In the genomic region with DNA sequence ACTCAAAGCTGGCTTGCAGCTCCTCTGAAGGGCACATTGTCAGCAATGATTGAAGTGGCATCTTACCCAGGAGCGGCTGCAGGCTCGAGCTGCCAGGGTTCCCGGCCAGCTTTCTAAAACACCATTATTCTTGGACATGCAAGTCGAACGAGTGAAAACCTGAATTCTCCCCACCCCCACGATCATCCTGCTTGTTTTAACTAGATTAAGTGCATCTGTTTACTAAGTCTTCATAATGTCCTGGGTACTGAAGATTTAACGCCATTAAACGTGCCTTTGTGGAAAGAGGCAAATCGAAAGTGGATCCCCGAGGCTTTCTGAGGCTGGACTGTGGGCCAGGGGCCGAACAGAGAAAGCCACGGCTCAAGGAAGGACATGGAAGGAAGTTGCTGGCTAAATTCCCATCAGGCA, we compare ENCODE assay signal across 10 mouse cellular contexts.
DNase-seq lines count a peak whose midpoint lies in the region; ATAC-seq and TF ChIP-seq lines count a peak whose summit lies in the region.
"Had no signal": no experiment of that assay in that cellular context is flagged by ENCODE, and none has a peak within 500 bp of the region (broad histone marks: within the 10 kb centered on the region; RNA-seq: fewer than 3 reads in every experiment).

No protein-coding gene starts in this region.

- H3K4me2 ChIP-seq in neural tube, embryonic 14.5 days (ENCODE audit: low read depth, low read length): peak overlapping the region; percentile 50
- H3K4me2 ChIP-seq: liver, embryonic 13.5 days had no signal

- intact Hi-C loops in gastrocnemius, postnatal 14 days (cut with DNase I; ENCODE audit: low total_unique reads): no loop called here
- intact Hi-C loops in heart, postnatal 36 days (cut with DNase I): loop anchor here (1.0 kb wide), 1 partner anchor 9 kb away; no protein-coding TSS in a partner anchor

- no peaks in the 10 kb centered on the region for H3K9me3 ChIP-seq in neural tube, embryonic 14.5 days (ENCODE audit: control insufficient read depth, low read length)
- H3K9me3 ChIP-seq: liver, embryonic 13.5 days had no signal

- peak overlapping the region; percentile 84 for H3K27ac ChIP-seq in testis, adult 2 months (ENCODE audit: control insufficient read depth, insufficient read depth, low read depth, low read length)
- H3K27ac ChIP-seq in neural tube, embryonic 14.5 days (ENCODE audit: low read depth, low read length): peak overlapping the region; percentile 99
- H3K27ac ChIP-seq: liver, embryonic 13.5 days had no signal

- 31% methylated on average over 12 of the region's 12 CpGs for WGBS in neural tube, embryonic 14.5 days

- peak; percentile 17 for DNase-seq in gastrocnemius, postnatal 14 days
- DNase-seq in gastrocnemius, adult 18-20 months (ENCODE audit: low spot score): no peak
- no peak for DNase-seq in testis, postnatal 10 days (ENCODE audit: low spot score)
- peak; percentile 61 to 75 for DNase-seq in heart, postnatal 36 days
- DNase-seq in spleen, adult 12 weeks (ENCODE audit: low spot score): no peak
- DNase-seq in frontal cortex, postnatal 10 days (ENCODE audit: low spot score in 2 of 2): no peak
- DNase-seq: liver, embryonic 13.5 days had no signal

- no peaks in the 10 kb centered on the region for H3K27me3 ChIP-seq in testis, adult 2 months (ENCODE audit: control insufficient read depth, insufficient read depth, low read length)
- peaks cover 7% of the 10 kb centered on the region; the same call in 1 of the 2 replicates for H3K27me3 ChIP-seq in neural tube, embryonic 14.5 days (ENCODE audit: control insufficient read depth, insufficient read depth, low read length)
- H3K27me3 ChIP-seq: Patski had no signal

- TF ChIP-seq CTCF in testis, adult 2 months (IDR thresholded peaks at IDR 0.05; ENCODE audit: control insufficient read depth, insufficient read depth, insufficient replicate concordance, low read depth, low read length): no peak

- TF ChIP-seq POLR2A in testis, adult 2 months (IDR thresholded peaks at IDR 0.05; ENCODE audit: control insufficient read depth, low read depth, low read length): no peak

- no peaks in the 10 kb centered on the region for H3K36me3 ChIP-seq in testis, adult 2 months (ENCODE audit: control insufficient read depth, insufficient read depth, low read length)
- no peaks in the 10 kb centered on the region for H3K36me3 ChIP-seq in neural tube, embryonic 14.5 days (ENCODE audit: control insufficient read depth, insufficient read depth, low read length)
- H3K36me3 ChIP-seq: liver, embryonic 13.5 days had no signal

- no peak for ATAC-seq in neural tube, embryonic 14.5 days (ENCODE audit: low read depth)
- ATAC-seq: Patski had no signal

- peak overlapping the region; percentile 15; the same call in 1 of the 2 replicates for H3K4me3 ChIP-seq in testis, adult 2 months (ENCODE audit: control insufficient read depth, low read depth, low read length)
- peak overlapping the region; percentile 23 for H3K4me3 ChIP-seq in neural tube, embryonic 14.5 days (ENCODE audit: low read depth, low read length)
- H3K4me3 ChIP-seq: liver, embryonic 13.5 days had no signal

- peak overlapping the region; percentile 52; the same call in 1 of the 2 replicates for H3K9ac ChIP-seq in neural tube, embryonic 14.5 days (replicated peaks; ENCODE audit: low read depth, low read length)
- H3K9ac ChIP-seq: liver, embryonic 13.5 days had no signal

- peaks cover 9% of the 10 kb centered on the region for H3K4me1 ChIP-seq in testis, adult 2 months (ENCODE audit: control insufficient read depth, insufficient read depth, low read length)
- H3K4me1 ChIP-seq in neural tube, embryonic 14.5 days (ENCODE audit: control insufficient read depth, insufficient read depth, low read length): peaks cover 21% of the 10 kb centered on the region

Comparison
In these comparisons a context has a peak if more than half of its experiments do, and no peak if none do; other contexts are left out.
1. DNase-seq: peak in gastrocnemius, postnatal 14 days (single experiment) and heart, postnatal 36 days (2 of 2); none in gastrocnemius, adult 18-20 months (single experiment), testis, postnatal 10 days (single experiment), spleen, adult 12 weeks (single experiment) and frontal cortex, postnatal 10 days (0 of 2).